Mouse (Mus musculus) gastrocnemius, postnatal 25 days (tissue): Measurements from ENCODE around the gene Phf1. TPM values are rescaled to one million over a fixed set of nuclear protein-coding genes. Genes with fewer than 3 reads are reported as not detected.

Experiments
- DNase-seq: peaks from one replicate; pipeline ENCODE4 v3.0.0; 2022
- total RNA-seq, 2 experiments: library from RNA; stranded (reverse); gene quantifications; 1 replicate in 1 of 2; 2 replicates in 1 of 2; pipeline ENCODE4 v1.2.3; 2021

The Phf1 gene
- total RNA-seq, 2 experiments from 2014 or later: 5.1 to 5.9 TPM

- DNase-seq: no peak
Measured at GRCm38 (mm10) chr17:26933885-26934827, 1.3 kb downstream of the Phf1 start.

GRCm38 (mm10) chr17:26935027-26935426 is 2.2 kb downstream of the Phf1 start:
- DNase-seq: no peak

- DNase-seq: no peak
Measured at GRCm38 (mm10) chr17:26936453-26936852, 3.6 kb downstream of the Phf1 start.

- no peak for DNase-seq
Measured at GRCm38 (mm10) chr17:26936921-26937695, 4.3 kb downstream of the Phf1 start.

GRCm38 (mm10) chr17:26937883-26938695 is 5.2 kb downstream of the Phf1 start:
- no peak for DNase-seq

- no peak for DNase-seq
Measured at GRCm38 (mm10) chr17:26938731-26939130, 5.9 kb downstream of the Phf1 start.

GRCm38 (mm10) chr17:26939178-26939972 is 6.5 kb downstream of the Phf1 start, which contains the start of gene Cuta:
Gene Cuta (minus strand): TSS chr17:26939569.
- DNase-seq: peak; percentile 100

- DNase-seq: no peak
Measured at GRCm38 (mm10) chr17:26939973-26940300, 7.1 kb downstream of the Phf1 start.

- peak; percentile 65 for DNase-seq
Measured at GRCm38 (mm10) chr17:26941031-26941789, 8.4 kb downstream of the Phf1 start, which contains the start of gene Syngap1. Gene Syngap1 (plus strand): TSS chr17:26941253.

GRCm38 (mm10) chr17:26941841-26942570 is 9.2 kb downstream of the Phf1 start:
- no peak for DNase-seq

- no peak for DNase-seq
Measured at GRCm38 (mm10) chr17:26945824-26946495, 13.1 kb downstream of the Phf1 start.

GRCm38 (mm10) chr17:26946567-26946966 is 13.7 kb downstream of the Phf1 start:
- peak; percentile 86 for DNase-seq

- no peak for DNase-seq
Measured at GRCm38 (mm10) chr17:26947231-26948100, 14.6 kb downstream of the Phf1 start.

- peak; percentile 38 for DNase-seq
Measured at GRCm38 (mm10) chr17:26948316-26949050, 15.6 kb downstream of the Phf1 start.

- DNase-seq: no peak
Measured at GRCm38 (mm10) chr17:26949051-26949577, 16.3 kb downstream of the Phf1 start.

- no peak for DNase-seq
Measured at GRCm38 (mm10) chr17:26949866-26950265, 17.0 kb downstream of the Phf1 start.
